Mouse (Mus musculus) lung, embryonic 14.5 days (tissue): ENCODE results near the gene St13. TPM values are rescaled to one million over a fixed set of nuclear protein-coding genes. Genes with fewer than 3 reads are reported as not detected.

Experiments used
- ATAC-seq: fragments of 200-750 bp; cut with Nextera tagmentation; 2 replicates; pipeline ENCODE4 v1.8.0; 2017; ENCODE audit warnings: mild to moderate bottlenecking, moderate TSS enrichment, moderate library complexity; ENCODE audit not compliant: insufficient read depth
- DNase-seq: peaks from one replicate; pipeline ENCODE4 v3.0.0-alpha.2; 2015
- H3K27ac ChIP-seq: fragments of 300-500 bp; sonication (generic); 2 replicates; pipeline ENCODE4 v1.5.1; 2014; ENCODE audit warnings: low read depth, mild to moderate bottlenecking, moderate library complexity
- H3K27me3 ChIP-seq: fragments of 300-500 bp; sonication (generic); 2 replicates; pipeline ENCODE4 v1.6.1; 2014; ENCODE audit warnings: low read length, control low read depth; ENCODE audit not compliant: insufficient read depth
- H3K36me3 ChIP-seq: fragments of 300-500 bp; sonication (generic); 2 replicates; pipeline ENCODE4 v1.6.1; 2014; ENCODE audit warnings: control low read depth; ENCODE audit not compliant: insufficient read depth
- H3K4me1 ChIP-seq: fragments of 300-500 bp; sonication (generic); 2 replicates; pipeline ENCODE4 v1.6.1; 2014; ENCODE audit warnings: antibody characterized with exemption, control low read depth; ENCODE audit not compliant: insufficient read depth
- H3K4me2 ChIP-seq: fragments of 300-500 bp; sonication (generic); 2 replicates; pipeline ENCODE4 v1.6.1; 2014; ENCODE audit warnings: mild to moderate bottlenecking
- H3K4me3 ChIP-seq: fragments of 300-500 bp; sonication (generic); 2 replicates; pipeline ENCODE4 v1.5.1; 2014; ENCODE audit warnings: low read depth, low read length
- H3K9ac ChIP-seq: fragments of 300-500 bp; sonication (generic); 2 replicates; pipeline ENCODE4 v1.6.1; 2014
- H3K9me3 ChIP-seq: fragments of 300-500 bp; sonication (generic); 2 replicates; pipeline ENCODE4 v1.6.1; 2016; ENCODE audit warnings: low read depth, low read length, control low read depth
- CTCF ChIP-seq: IDR thresholded peaks from 2 replicates; pipeline ENCODE4 v1.5.1; 2016; ENCODE audit warnings: antibody characterized with exemption, low read depth
- WGBS: fragments of 180-500 bp; shearing (Covaris S2); extraction: QIAGEN DNeasy Blood & Tissue Kit; methylation state at CpG from one replicate; pipeline ENCODE4 v1.1.7; 2014; 5-methylcytosine and 5-hydroxymethylcytosine counted together
- polyA plus RNA-seq: library from polyadenylated mRNA; unstranded; fragments of >200 nt; fragmentation: Nextera tagmentation; extraction: Ambion mirVana; gene quantifications from 2 replicates; pipeline ENCODE4 v1.2.1, GENCODE M21; 2014

St13 gene
- polyA plus RNA-seq, 1 experiment from 2014 or later: 132 TPM

- H3K27me3 ChIP-seq: no peaks in the 10 kb centered on the region
- H3K4me3 ChIP-seq: no peak overlapping the region
- no peak overlapping the region for H3K4me2 ChIP-seq
- DNase-seq (no peak), ATAC-seq (no peak)
- 93% methylated on average over 7 of the region's 7 CpGs for WGBS
- TF ChIP-seq CTCF: no peak
- no peaks in the 10 kb centered on the region for H3K4me1 ChIP-seq
- H3K9me3 ChIP-seq: no peaks in the 10 kb centered on the region
- peaks cover 55% of the 10 kb centered on the region for H3K36me3 ChIP-seq
- H3K27ac ChIP-seq: no peak overlapping the region
- no peak overlapping the region for H3K9ac ChIP-seq
These were observed 72.4 kb downstream of the St13 start for GRCm38 (mm10) chr15:81327501-81327900.

- DNase-seq: no peak
- peaks cover 71% of the 10 kb centered on the region for H3K36me3 ChIP-seq
These were observed 74.9 kb downstream of the St13 start for GRCm38 (mm10) chr15:81324979-81325378.

GRCm38 (mm10) chr15:81320137-81320536 is 79.7 kb downstream of the St13 start:
- Histone ChIP-seq H3K27me3 (no peaks in the 10 kb centered on the region), H3K4me2 (no peak overlapping the region), H3K27ac (no peak overlapping the region), H3K9ac (no peak overlapping the region), H3K4me3 (no peak overlapping the region), H3K9me3 (no peaks in the 10 kb centered on the region), H3K4me1 (no peaks in the 10 kb centered on the region), H3K36me3 (peaks cover 67% of the 10 kb centered on the region)
- ATAC-seq (no peak), DNase-seq (no peak)
- WGBS: 89% methylated on average over 3 of the region's 3 CpGs
- TF ChIP-seq CTCF: no peak

More at GRCm38 (mm10) chr15:81324979-81325378, 74.9 kb downstream of the St13 start:
- WGBS: 79% methylated on average over 4 of the region's 4 CpGs
- no peak for TF ChIP-seq CTCF
- Histone ChIP-seq H3K9ac (no peak overlapping the region), H3K27ac (no peak overlapping the region), H3K27me3 (no peaks in the 10 kb centered on the region), H3K4me3 (no peak overlapping the region), H3K4me2 (no peak overlapping the region), H3K9me3 (no peaks in the 10 kb centered on the region), H3K4me1 (no peaks in the 10 kb centered on the region)
- no peak for ATAC-seq

- H3K36me3 ChIP-seq: peaks cover 65% of the 10 kb centered on the region
- H3K27me3 ChIP-seq: no peaks in the 10 kb centered on the region
- ATAC-seq (no peak), DNase-seq (no peak)
- no peak overlapping the region for H3K27ac ChIP-seq
- no peaks in the 10 kb centered on the region for H3K4me1 ChIP-seq
- H3K9me3 ChIP-seq: no peaks in the 10 kb centered on the region
- H3K9ac ChIP-seq: no peak overlapping the region
- no peak for TF ChIP-seq CTCF
- no peak overlapping the region for H3K4me2 ChIP-seq
- WGBS: 93% methylated on average over 9 of the region's 9 CpGs
- no peak overlapping the region for H3K4me3 ChIP-seq
These were observed 80.4 kb downstream of the St13 start for GRCm38 (mm10) chr15:81319462-81319861.

GRCm38 (mm10) chr15:81313928-81314327 is 85.9 kb downstream of the St13 start:
- no peak for TF ChIP-seq CTCF
- Histone ChIP-seq H3K4me3 (no peak overlapping the region), H3K27ac (no peak overlapping the region), H3K4me1 (no peaks in the 10 kb centered on the region), H3K4me2 (no peak overlapping the region), H3K27me3 (no peaks in the 10 kb centered on the region), H3K9me3 (no peaks in the 10 kb centered on the region), H3K9ac (no peak overlapping the region), H3K36me3 (peaks cover 22% of the 10 kb centered on the region)
- 87% methylated on average over 3 of the region's 3 CpGs for WGBS
- ATAC-seq (no peak), DNase-seq (no peak)

Other genes with a start within 250 kb of the St13 start
- gene Mrtfa, start 209.3 kb downstream of the St13 start, polyA plus RNA-seq: 26.3 and 28.9 TPM in 2 replicates
- 0.42 and 0.46 TPM in 2 replicates for gene Mchr1, start 164.6 kb downstream of the St13 start, polyA plus RNA-seq
- 103 and 109 TPM in 2 replicates for gene Slc25a17, start 39.3 kb downstream of the St13 start, polyA plus RNA-seq
- gene Xpnpep3, start 61 bp upstream of the St13 start, polyA plus RNA-seq: 8.6 and 9.6 TPM in 2 replicates
- 1.4 and 2.2 TPM in 2 replicates for gene Dnajb7, start 8.2 kb upstream of the St13 start, polyA plus RNA-seq
- gene Rbx1, start 66.2 kb upstream of the St13 start, polyA plus RNA-seq: 539 and 550 TPM in 2 replicates
- 22.6 and 25.0 TPM in 2 replicates for gene Ep300, start 185.3 kb upstream of the St13 start, polyA plus RNA-seq